Mouse (Mus musculus) mouse embryonic stem cell (cell line): ENCODE results near the gene Fancc.
"Not testable (repeated sequence)": the region's sequence is repeated elsewhere in the genome, so short reads cannot be mapped to it uniquely, and the experiment has no call there.

Experiments
- in situ Hi-C, 2 experiments: fragments of 300-500 bp; cut with MboI; formaldehyde crosslinking; loops; 1 replicate in 1 of 2; 3 replicates in 1 of 2; pipeline ENCODE4 v1.14.3; 2019 to 2020; ENCODE audit warnings: low sequenced_read_pairs in 2 of 2, low pct_unique_long_range_greater_than_20kb in 1 of 2, mixed read lengths in 1 of 2; ENCODE audit not compliant: unreplicated experiment in 1 of 2

The Fancc gene

DNA sequence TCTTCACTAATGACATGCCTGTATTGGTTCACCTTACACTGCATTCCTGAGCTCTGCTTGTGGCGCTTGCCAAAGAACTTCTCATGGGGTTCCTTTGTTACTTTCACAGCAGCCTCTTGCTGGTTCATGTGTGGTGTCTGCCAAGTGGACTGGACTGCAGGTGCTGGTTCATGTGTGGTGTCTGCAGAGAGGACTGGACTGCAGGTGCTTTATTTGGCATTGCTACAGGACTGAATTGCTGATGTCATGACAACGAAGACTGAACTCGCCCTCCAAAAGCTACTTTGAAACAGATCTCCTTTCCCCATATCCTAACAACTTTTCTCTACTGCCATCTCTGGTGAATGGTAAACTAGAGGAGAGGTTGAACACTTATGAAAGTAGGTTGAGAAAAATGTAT is 112.3 kb downstream of the Fancc start:
- in situ Hi-C loops: no loop called here

DNA sequence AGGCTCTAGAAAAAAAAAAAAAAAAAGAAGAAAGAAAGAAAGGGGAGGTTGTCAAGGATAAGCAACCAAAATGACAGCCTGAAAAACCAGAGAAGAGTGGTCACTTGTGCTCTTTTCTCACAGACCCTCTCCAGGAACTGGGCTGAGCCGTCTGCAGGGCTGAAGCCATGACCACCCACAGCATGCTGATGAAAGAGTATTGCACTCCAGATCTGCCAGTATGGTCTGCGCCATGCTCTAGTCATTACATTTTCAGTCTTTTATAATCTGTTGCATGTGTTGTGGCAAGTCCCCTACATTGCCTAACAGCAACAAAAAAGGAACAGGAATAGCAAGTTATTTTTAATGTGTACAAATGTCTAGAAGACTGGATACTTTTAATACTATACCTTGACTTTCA is 114.9 kb downstream of the Fancc start:
- in situ Hi-C loops: no loop called here

- in situ Hi-C loops: no loop called here
Observed at GRCm38 (mm10) chr13:63373460-63374166, 123.5 kb downstream of the Fancc start.

DNA sequence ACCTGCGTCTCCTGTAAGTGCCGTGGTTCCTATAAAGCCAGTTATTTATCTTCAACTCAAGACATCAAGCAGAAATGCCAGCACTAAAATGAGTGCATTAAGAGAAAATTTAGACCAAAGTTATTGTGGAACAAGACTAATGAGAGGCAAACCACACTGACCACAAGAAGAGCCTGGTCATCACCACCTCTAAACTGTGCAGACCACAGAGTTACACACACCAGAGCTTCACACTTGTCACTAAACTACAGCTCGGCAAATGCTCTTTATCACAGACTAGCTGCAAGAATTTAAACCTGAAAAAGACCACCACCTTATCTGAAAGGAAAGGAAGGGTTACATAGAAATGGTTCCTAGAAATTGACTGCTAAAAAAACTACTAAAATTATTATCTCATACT is 135.3 kb downstream of the Fancc start:
- in situ Hi-C loops: no loop called here

- in situ Hi-C loops: no loop called here
Observed at GRCm38 (mm10) chr13:63360111-63360885, 136.8 kb downstream of the Fancc start.

GRCm38 (mm10) chr13:63359393-63359792 is 137.7 kb downstream of the Fancc start:
- in situ Hi-C loops: no loop called here

DNA sequence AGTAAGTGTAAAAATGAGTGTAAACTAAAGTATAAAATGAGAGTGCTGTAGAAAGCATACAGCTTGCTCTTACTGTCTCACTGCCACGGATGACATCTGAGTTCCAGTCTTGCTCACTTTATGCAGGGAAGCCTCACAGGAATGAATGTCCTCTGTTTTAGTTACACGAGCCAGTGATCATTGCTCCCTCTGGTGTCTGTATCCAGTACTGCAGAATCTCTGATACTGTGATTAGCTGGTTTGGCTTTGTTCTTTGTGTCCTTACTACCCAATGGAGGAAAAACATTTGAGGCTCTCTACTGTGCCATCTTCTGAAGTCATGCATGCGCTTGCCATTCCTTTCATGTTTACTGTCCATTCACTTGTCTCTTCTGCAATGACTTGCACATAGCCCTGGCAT is 140.5 kb downstream of the Fancc start:
- in situ Hi-C loops: no loop called here

- in situ Hi-C loops: no loop called here
Observed at GRCm38 (mm10) chr13:63356101-63356500, 141.0 kb downstream of the Fancc start.

DNA sequence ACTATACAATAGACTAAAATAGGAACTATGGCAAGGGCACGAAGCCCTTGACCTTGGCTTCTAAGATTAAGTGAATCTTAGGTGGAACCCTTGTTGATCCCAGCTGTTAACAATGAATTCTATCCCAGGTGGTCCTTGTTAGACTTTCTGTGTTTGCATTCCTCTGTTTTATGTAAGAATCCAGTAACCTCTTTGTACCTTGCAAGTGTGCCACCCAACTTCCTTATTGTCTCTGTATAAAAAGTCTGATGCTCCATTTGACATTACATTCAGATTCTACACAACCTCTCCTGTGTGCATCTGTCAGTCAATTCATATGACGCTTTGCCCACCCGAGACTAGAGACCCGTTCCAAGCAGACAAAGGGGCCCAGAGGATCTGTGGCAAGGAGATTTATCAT is 143.8 kb downstream of the Fancc start:
- in situ Hi-C loops: not testable (repeated sequence)

DNA sequence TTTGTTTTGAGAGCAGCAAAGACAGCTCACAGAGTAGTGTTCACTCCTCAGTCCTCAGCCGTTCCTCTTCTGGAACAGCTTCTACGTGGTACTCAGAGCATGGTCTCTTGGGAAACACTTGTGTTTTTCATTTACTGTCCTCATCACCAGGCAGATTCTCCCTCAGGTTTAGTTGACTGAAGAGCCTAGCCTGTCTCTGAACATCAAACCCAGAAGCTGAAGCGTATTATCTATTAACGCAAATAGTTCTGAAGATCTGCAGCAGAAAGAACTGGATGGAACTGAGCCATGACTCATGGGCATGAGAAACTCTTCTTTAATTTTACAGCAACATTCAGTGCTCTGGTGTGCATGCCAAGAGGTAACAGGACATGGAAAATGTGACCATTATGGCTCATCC is 147.0 kb downstream of the Fancc start:
- in situ Hi-C loops: no loop called here

- in situ Hi-C loops: loop anchor here in 1 of 2 experiments (25.0 kb wide), 1 partner anchor 310 kb away; no protein-coding TSS in a partner anchor
Observed at GRCm38 (mm10) chr13:63347639-63348038, 149.4 kb downstream of the Fancc start.

DNA sequence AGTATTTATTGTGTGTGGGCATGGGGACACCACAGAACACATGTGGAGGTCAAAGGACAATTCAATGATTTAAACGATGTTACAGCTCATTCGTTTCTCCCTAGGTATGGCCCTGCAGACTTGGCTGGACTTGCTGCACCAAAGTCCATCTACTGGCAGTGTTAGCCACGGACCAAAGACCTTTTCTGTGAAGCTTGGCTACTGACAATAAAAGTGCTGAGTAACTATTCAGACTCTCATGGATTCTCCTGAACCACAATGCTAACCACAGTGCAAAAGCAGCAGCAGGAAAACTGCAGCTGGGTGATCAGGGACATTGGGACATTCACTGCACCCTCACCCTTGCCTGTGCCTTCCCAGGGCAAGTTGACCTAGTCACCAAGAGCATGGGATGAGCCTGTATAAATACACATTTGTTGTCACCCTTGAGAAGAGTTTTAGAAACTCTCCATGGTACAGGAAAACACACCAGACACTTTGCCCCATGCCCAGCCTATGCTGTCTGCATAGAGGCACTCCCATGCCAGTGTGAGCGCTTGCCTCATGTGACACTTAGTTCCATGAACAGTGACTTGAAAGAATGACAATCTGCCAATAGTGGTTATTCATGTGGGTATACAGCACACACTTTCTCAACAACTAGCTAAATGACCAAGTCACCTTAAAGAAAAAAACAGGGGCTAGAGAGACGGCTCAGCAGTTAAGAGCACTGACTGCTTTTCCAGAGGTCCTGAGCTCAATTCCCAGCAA is 151.4 kb downstream of the Fancc start:
- in situ Hi-C loops: loop anchor here in 1 of 2 experiments (25.0 kb wide), 1 partner anchor 308 kb away; no protein-coding TSS in a partner anchor

GRCm38 (mm10) chr13:63344481-63344880 is 152.6 kb downstream of the Fancc start:
- in situ Hi-C loops: loop anchor here in 1 of 2 experiments (25.0 kb wide), 1 partner anchor 307 kb away; no protein-coding TSS in a partner anchor

GRCm38 (mm10) chr13:63342781-63343180 is 154.3 kb downstream of the Fancc start:
- in situ Hi-C loops: loop anchor here in 1 of 2 experiments (25.0 kb wide), 1 partner anchor 305 kb away; no protein-coding TSS in a partner anchor

DNA sequence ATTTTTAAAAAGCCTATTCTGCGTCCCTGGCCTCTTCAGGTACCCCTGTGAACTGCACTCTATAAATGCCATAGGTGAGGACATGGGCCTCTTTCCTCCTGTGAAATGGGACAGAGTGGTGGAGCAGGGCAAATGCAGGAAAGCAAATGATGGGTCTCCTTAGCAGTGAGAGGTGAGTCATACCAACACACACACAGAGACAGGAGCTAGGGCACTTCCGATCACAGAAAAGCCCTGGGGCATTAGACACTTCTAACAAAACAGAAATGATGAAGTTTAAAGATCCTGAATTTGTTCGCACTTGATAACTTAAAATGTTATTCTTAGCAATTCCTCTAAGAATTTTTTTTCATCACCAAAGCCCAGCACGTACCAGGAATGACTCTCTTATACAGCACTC is 157.1 kb downstream of the Fancc start:
- in situ Hi-C loops: loop anchor here (10.0 to 25.0 kb wide), 3 partner anchors 205 to 415 kb away; no protein-coding TSS in a partner anchor

GRCm38 (mm10) chr13:63337239-63337960 is 159.7 kb downstream of the Fancc start:
- in situ Hi-C loops: loop anchor here (10.0 to 25.0 kb wide), 3 partner anchors 203 to 413 kb away; no protein-coding TSS in a partner anchor

DNA sequence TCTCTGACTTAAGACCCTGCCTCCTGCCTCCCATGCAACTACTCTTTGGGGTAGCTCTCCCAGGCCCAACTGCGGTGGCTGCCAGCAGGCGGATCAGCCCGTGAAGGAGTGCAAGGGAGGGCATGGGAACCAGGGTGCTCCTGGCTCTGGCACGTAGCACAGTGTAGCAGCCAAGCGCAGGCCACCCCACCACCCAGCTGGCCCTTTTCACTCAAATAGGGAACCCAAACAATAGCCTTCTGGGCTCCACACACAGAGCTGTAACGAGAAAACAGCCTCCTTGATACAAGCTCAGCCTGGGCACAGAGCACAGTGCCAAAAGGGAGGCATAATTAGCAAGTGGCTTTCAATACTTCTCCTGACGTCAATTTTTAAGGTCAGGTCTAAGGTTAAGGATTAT is 160.7 kb downstream of the Fancc start:
- in situ Hi-C loops: loop anchor here (10.0 to 25.0 kb wide), 3 partner anchors 202 to 412 kb away; no protein-coding TSS in a partner anchor
